Mouse (Mus musculus) c-Kit-positive CD71-positive TER-119-positive erythroid progenitor cells, embryonic 14.5 days (primary cell): ENCODE results near the gene Acat3.
"Not testable (repeated sequence)": the region's sequence is repeated elsewhere in the genome, so short reads cannot be mapped to it uniquely, and the experiment has no call there.

Experiments used
- DNase-seq: peaks from one replicate; pipeline ENCODE4 v3.0.0-alpha.2; 2013; ENCODE audit warnings: low spot score

Gene Acat3

DNA sequence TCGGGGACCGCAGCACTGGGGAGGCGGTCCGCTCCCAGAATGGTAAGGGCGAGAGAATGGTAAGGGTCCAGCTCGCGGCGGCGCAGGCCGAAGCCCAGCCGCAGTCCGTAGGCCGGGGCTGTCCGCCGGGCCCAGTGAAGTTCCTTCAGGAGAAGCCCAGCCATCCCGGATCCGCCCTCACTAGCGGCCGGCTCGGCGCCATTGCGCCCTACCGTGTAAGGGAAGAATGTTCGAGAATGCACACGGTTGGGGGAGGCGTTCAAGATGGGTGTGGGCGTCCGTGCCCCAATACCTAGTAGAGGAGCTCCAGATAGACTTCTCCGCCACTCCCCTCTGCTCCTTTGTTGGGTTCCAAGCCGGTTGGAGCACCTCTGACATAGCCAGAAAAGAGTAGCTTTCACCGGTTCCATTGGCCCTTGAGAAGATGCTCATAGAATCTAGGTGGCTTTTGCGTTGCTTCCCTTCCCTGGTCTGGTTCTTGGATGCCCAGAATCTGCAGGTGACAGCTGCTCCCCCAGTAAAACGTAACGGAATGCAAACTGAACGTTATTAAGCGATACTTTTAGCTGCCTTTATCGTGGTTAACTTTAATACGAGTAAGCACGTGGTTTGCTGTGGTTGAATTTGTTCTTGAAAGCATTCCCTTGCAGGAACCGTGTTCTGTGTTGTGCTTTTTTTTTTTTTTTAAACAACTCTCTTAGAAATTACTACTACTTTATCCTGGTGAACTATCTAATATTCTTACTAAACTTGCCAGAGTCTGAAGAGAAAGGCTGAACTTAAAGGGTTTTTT is 23.6 kb downstream of the Acat3 start:
- DNase-seq = peak; percentile 78

DNA sequence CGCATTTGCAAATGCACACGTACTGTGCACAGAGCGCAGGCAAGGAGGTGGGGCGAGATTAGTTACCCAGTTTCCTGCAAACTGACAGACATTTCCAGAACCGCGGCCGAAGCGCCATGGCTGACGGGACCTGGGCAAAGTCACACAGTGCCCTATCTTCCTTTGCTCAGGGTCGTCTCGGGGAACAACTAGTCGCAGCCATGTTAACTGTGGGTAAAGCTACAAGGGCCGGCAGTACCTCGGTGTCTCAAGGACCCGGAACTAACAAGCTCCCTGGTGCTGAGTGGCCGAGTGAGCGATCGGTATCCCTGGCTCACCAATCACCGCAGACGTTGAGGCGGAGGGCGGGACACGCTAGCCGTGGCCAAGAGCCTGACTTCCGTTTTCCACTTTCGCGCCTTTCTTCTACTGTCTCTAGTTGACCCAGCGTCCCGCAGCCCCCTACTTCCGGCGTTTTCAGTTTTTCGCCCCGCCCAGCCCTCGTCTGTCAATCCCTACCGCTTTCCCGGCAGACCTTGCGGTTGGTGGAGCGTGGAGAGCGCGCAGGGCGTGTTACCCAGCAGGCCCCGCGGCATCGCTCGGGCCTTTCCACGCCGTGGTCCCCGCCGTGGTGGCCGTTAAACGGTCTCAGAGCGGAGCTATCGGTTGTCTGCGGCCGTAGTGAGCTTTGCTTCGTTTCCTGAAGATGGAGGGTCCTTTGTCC is 24.4 kb downstream of the Acat3 start, which contains the start of gene Mrpl18:
TSS of gene Mrpl18 (minus strand) at position 465 of the 703 bp plus-strand sequence.
- peak; percentile 99 for DNase-seq

DNA sequence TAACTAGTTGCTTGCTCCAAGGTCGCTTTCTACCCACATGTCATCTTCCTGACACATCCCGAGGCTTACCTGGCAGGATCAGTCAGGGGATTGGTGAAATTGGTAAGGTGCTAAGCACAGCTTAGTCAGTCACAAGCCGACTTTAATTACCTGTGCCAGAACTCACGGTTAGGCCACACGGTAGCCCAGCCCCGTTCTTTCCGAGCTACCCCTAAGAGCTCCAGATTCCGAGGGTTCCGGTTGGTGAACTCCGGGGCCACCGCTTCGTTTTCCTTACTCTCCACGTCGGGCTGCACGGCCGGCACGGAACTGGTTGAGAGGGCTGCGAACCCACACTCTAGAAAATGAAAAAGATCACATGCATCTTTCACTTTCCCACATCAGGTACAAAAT is 24.9 kb downstream of the Acat3 start, which contains the start of gene Tcp1:
TSS of gene Tcp1 (plus strand) at position 214 of the 393 bp plus-strand sequence.
- peak; percentile 39 for DNase-seq

DNA sequence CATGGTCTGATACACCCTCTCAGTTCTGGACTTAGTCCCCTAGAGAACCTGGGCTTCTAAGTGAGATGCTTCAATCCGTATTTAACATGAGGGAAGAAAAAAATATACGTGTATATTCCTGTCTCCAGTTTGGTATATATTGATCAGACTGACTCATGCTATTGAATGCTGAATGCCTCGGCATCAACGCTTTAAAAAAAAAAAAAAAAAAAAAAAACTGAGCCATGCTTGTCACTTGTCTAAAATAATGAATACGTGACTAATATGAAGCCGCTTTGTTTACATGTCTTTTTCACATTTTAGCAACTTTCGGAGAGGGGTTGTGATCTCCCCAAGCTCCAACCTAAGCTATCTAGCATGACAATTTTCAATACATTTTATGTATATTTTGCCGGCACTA is 30.0 kb downstream of the Acat3 start:
- DNase-seq = no peak

DNA sequence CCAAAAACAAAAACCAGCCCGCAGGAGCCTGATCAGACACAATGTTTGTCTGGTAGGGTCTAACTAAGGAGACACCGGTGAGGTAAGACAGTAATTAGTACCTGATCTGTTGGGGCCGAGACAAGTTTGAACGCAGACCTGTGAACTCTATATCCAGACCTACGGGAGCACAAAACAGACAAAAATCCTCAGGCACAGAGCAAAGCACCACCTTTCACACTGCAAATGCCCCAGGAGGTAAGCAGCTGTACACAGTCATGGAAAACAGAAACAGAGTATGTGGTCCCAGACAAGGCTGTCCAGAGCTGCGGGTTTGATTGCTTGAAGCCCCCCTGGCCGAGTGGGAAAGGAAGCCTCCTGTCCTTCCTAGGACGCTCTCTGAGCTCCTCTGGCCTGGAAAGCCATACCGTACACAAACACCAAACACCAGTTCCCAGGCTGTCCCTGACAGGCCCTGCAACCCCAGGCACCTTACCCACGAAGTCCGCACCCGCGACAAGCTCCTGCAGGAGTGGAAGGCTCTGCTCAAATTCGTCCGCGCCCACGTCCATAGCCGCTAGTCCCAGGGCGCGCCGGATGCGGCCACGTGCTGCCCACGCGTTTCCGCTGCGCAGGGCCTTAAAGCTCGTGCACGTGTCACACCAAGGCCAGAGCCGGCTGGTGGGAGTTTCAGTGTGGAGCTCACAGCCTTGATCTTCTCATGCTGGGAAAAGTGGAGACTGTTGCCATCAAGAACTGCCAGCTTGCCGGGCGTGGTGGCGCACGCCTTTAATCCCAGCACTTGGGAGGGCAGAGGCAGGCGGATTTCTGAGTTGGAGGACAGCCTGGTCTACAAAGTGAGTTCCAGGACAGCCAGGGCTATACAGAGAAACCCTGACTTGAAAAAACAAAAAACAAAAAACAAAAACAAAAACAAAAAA is 30.8 kb downstream of the Acat3 start, which contains the start of gene Pnldc1:
TSS of gene Pnldc1 (minus strand) at position 870 of the 920 bp plus-strand sequence.
- DNase-seq = no peak

DNA sequence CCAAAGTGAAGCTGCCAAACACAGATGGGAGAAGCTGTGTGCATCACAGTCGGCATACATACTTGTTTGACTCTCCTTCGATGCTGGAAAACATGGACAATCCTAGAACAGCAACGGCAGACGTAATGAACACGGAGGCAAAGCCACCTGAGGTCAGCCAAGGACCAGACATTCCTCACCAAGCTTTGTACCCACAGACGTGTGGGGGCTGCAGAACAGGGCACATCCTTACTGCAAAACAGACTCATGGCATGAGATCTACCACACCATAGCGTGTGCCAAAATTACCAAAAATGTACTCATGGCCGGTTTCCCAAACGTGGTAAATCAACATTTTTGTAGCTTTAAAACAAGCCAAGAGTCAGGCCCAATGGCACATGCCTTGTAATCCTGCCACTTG is 34.0 kb downstream of the Acat3 start:
- no peak for DNase-seq

DNA sequence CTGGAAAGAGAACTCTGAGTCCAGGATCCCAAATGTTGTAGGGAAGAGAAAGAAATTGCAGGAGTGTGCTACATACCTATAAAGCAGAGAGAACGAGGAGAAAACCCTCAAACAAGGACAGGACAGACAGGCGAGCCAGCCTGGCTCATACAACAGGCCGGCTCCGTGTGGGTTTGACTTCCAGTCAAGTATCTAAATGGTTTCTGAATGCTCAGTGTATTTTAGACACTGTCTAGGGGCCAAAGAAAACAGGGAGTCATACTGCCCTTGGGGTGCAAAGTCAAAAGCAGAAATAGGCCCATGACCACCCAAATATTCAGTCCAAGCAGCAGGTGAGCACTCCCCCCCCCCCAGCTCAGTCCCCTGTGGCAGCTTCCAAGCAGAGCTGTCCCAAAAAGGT is 34.6 kb downstream of the Acat3 start:
- no peak for DNase-seq

DNA sequence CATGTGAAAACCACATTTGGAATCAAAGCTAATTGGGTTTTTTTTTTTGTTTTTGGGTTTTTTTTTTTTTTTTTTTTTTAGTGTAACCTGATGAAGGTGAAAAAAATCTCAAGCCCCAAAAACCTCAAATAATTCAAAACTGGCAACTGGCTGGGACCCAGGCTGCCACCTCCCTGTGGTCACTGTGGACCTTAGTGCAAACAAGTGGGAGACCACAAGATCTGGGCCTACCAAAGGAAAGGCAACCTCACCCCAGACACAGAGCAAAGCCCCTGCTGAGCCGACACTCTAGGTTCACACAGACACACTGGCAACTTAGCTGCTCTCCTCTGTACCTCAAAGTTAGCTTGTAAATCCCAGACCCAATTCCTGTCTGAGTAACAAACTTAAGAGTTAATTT is 36.1 kb downstream of the Acat3 start:
- DNase-seq = no peak

DNA sequence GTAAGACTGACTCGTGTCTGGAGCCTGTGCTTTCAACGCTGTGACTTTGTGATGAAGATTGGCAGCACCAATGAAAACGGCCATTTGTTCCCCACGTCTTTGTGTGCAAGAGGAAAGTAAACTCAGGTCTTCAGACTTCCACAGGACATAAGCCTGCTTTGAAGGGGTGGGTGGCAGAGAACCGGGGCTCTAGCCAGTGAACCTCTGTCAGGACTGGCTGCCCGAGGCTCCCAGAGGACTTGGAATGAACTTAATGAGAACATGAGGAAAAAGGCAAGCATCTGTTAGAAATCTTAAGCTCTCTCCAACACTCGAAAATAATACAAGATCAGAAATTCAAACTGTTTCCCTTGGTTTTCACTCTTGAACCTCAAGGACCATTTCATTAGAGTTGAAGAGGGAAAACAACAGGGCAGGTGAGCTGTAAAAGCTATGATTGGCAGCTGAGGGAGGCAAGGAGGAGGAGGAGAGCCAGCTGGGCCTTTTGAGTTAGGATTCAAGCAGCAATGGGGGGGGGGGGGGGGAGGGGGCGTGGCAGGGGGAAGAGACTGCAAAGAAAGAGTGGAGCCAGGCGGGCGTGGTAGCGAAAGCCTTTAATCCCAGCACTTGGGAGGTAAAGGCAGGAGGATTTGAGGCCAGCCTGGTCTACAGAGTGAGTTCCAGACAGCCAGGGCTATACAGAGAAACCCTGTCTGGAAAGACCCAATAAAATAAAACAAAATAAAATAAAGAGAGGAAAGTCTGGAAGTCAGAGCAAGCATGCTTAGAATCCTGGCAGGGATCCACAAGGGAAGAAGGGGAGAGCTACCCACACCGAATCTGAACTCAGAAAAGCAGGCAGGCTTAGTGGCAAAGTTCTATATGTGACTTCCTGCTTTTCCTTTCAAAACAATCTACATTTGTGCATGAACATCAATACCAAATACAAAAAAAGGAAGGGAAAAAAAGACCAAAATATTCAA is 36.7 kb downstream of the Acat3 start:
- no peak for DNase-seq

DNA sequence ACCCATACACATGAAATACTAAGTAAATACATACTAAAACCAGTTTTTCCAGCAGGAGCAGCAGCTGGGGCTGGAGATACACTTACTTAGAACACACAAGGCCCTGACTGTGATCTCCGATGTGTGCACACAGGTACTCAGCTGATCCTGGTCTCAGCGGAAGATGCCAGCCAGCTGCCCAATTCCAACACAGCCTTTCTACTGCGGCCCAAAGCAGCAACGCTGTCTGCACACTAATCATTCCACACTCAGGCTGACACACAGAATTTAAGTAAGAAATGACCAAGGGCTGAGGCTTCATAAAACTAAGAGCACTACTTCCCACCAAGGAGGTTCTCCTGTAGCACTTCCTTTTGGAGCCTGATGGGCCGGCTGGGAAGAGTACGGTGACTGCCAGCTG is 38.1 kb downstream of the Acat3 start:
- no peak for DNase-seq

DNA sequence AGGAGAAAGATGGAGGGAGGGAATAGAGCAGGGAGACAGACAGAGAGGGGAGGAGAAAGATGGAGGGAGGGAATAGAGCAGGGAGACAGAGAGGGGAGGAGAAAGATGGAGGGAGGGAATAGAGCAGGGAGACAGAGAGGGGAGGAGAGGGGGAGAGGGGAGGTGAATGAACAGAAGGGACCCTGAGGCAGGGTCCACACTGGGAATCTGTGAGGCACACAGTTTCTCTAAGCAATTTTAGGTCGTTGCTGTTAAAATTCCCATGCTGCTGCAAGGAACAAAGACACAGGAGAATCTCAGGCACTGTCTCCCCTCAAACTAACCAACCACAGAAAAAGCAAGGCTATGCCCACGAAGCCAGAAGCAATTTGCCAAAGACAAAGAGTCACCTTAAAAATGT is 41.8 kb downstream of the Acat3 start:
- not testable (repeated sequence) for DNase-seq

DNA sequence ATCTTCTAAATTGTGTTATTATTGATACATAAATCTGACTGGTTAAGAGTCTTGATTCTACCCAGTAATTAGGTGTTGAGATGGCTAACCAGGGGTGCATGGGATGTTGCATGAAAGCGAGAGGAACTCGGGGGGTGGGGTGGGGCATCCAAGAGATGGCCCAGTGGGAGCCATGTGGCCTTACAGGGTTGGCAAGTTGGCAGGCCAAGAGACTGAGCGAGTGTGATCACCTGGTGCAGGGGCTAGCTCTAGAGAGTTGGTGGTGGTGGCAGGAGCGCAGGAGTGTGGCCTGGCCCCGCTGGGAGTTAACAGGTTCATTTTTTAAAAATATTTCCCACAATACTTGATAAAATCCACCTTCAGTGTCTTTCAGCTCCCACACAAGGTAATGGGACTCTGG is 42.7 kb downstream of the Acat3 start:
- no peak for DNase-seq

DNA sequence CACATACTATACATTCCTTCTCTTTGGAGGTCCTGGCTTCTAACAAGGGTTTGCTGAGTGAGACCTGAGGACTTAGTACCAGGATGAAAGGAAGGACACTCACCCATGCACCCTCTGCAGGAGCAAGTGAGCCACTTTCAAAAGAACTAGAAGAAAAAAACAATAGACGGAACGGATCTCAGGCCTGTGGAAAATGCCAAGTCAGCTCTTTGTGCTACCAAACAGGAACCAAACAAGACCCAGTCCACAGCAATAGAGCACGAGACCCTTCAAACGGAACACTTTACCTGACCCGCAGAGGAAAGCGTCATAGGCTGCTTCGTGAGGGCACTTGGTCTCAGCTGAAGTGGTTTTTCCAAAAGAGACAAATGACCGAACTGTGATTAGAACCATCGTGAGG is 48.4 kb downstream of the Acat3 start:
- no peak for DNase-seq

DNA sequence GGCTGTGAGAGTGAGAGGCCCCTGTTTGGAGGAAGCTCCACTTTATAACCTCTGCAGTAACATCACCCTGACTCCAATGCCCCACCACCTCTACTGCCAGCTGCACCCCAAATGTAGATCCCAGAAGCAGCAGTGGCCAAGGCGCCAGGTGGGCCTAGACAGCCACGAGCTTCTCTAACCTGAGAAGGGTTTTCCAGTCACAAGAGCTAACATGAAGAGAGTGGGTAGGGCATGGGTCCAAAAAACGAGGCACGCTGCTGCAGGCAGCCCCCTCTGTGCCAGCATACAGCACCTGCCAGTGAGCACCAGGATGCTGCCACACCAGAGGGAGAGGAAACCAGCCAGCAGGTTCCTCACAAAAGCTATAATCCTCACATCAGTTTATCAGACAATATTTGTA is 49.3 kb downstream of the Acat3 start:
- DNase-seq = no peak

DNA sequence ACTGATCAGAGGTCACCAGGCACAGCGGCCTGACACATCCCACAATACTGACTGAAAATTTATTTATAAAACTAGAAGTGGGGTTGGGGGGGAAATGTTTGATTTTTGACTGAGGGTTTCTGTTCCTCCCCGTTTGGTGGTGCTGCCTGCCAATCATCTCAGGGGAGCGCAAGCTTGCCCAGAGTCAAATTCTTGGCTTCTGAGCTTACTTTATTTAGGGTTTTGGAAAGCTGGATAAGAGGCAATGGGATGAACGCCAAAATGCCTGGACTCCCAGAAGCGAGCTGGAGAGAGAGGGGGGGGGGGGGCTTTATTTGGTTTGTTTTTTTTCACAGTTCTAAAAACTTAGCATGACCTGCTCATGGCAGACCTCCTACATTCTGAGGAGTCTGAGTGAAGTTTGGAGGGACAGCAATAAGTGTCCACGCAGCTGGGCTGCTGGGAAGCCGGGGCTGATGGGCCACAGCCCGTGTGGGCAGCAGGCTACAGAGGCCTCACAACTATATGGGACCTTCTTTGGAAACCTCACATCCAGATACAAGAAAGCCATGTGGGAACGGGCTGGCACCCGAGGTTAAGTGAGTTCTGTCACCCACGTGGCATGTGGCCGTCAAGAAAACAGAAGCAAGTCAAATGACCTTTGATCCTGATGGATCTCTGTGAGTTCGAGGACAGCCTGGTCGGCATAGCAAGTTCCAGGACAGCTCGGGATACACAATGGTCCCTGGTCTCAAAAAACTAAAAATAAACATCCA is 53.2 kb downstream of the Acat3 start:
- no peak for DNase-seq

DNA sequence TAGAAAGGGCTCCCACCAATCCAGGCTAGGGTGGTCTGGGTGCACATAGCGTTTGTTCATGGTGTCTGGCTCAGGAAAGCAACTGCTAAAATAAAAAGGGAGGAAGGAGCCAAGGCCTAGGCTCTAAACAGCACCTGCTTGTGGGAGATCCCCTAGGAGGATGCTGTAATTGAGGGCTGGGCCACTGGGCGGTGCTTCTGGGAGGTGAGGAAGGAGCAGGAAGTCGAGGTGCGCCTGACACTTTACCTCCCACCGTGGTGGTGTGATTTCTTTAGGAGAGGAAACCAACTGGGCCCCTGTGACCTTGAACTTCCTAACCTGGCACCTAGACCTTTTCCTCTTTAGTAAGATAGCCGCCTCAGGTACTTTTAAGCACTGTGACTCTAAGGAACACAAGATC is 53.8 kb downstream of the Acat3 start:
- DNase-seq = no peak

DNA sequence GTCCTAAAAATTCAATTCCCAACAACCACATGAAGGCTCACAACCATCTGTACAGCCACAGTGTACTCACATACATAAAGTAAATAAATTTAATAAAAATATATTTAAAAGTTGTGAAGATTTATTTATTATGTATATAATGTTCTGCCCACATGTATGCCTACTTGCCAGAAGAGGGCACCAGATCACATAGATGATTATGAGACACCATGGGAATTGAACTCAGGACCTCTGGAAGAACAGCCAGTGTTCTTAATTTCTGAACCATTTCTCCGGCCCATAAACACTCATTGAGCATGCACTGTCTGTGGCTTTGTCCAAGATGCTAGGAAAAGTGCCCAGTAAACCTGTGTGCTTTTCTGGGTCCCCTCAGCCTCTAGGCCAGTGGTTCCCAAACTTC is 59.2 kb downstream of the Acat3 start:
- DNase-seq = no peak

DNA sequence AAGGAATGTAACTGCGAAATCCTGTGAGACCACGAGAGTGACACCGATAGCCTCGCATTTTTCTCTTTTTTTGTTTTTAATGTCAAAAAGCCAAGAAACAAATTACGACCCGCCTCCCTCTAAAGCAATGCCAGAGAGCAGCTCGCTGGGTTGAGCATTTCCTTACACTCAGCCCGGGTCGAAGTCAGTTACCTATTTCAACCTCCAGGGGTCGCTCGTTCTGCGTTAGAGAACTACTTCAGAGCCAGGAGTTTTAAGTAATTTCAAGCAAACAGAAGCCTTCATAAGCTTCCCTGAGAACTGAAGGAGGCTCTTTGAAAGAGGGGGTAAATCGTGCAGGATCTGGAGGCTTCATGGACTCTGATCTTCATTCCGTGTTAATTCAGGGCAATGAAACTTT is 60.2 kb downstream of the Acat3 start:
- peak; percentile 81 for DNase-seq

DNA sequence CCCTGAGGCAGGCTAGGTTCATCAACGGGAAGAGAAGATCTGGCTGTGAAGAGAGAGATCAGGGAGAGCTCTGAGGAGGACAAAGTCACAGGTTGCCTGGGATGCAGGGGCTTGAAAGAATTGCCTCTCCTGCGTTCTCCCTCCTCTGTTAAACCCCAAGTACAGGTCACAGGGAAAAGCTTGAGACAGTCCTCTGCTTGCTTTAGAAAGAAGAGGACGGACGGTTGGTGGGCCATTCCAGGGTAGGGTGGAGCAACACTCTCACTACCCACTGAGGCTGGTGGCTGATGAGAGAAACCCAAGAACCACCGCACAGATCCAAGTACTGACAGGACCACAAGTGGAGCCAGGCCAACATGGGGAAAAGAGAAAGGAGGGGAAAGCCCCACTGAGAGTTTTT is 64.7 kb downstream of the Acat3 start, which contains the start of gene Mrgprh:
TSS of gene Mrgprh (plus strand) at position 301 of the 400 bp plus-strand sequence.
- DNase-seq = no peak
